Mouse (Mus musculus): ENCODE data around the gene Pxylp1.

- TF ChIP-seq POLR2A (IDR thresholded peaks at IDR 0.05; ENCODE audit: borderline replicate concordance, extremely low read depth, low read depth, low read length) (no peak), CTCF (IDR thresholded peaks at IDR 0.05; ENCODE audit: insufficient read depth, low read length) (no peak)
Measured at GRCm38 (mm10) chr9:96869542-96869941, 22.9 kb downstream of the Pxylp1 start.
